Mouse (Mus musculus) c-Kit-positive CD71-negative TER-119-negative erythroid progenitor cells, embryonic 14.5 days (primary cell): ENCODE measurements around the gene Fubp3.
"Not testable (repeated sequence)": the region's sequence is repeated elsewhere in the genome, so short reads cannot be mapped to it uniquely, and the experiment has no call there.

Experiments used
- DNase-seq: peaks from one replicate; pipeline ENCODE4 v3.0.0-alpha.2; 2013; ENCODE audit warnings: low read depth

The Fubp3 gene

GRCm38 (mm10) chr2:31572051-31572914, at the start of gene Fubp3:
Gene Fubp3 (plus strand): TSS chr2:31572651.
- DNase-seq, result peak; percentile 73

- DNase-seq, result no peak
Measured at GRCm38 (mm10) chr2:31524641-31525040, 47.8 kb upstream of the Fubp3 start.

DNA sequence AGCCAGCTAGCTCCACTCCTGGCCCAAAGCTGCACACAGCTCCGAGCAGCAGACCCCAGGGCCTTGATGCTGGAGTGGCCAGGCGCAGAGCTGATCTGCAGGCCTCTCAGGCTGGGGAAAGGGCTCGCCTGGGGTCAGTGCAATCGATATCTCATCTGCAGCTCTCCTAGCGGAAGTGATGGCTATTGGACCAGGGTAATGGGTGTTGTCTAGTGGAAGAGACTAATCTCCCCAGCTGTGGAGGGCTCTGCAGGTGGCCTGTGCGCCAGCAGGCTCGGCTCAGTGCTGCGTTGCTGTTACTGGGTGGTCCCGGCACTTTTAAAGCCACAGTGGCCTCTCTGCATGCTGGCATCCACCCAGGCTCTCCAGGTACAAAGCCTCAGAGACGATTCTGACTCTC, 46.7 kb upstream of the Fubp3 start:
- DNase-seq, result no peak

DNA sequence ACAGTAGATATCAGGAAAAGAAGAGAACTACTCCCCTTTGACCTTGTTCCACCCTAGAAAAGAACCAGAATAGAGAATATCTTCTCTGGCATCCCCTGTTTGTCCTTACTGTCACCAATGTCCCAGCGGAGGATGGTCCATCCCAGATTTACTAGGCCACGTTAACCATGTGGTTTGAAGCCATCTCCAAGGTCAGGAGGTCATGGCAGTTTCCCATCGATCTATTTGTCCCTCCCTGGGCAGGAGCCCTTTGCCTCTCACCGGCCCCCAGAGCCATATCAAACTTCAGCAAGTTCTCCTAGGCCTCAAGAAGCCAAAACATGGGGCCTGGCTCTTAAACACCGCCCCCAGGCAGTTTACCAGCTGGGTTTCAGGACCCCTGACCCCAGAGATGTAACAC, 42.2 kb upstream of the Fubp3 start:
- no peak for DNase-seq

- no peak for DNase-seq
Measured at GRCm38 (mm10) chr2:31537054-31537453, 35.4 kb upstream of the Fubp3 start.

GRCm38 (mm10) chr2:31538745-31539144, 33.7 kb upstream of the Fubp3 start:
- DNase-seq, result no peak

- no peak for DNase-seq
Measured at GRCm38 (mm10) chr2:31541581-31541980, 30.9 kb upstream of the Fubp3 start.

DNA sequence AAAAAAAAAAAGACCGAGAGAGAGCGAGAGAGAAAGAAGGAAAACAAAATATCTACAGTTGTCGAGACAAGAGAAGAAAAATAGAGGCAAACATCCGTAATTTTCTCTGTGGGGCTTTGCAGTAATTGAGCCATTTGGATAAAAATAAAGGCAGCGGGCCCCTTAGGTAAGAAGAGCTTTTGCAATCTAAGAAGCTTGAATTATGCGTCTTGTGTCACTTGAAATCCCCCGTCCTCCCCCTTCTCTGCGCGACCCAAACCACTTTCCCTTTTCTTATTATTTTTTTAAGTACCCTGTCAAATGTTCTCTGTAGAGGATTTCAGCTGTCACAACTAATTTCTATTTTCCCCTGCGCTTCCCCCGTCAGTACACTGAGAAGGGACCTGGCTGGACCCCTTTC, 24.7 kb upstream of the Fubp3 start:
- DNase-seq, result no peak

GRCm38 (mm10) chr2:31550503-31550902, 21.9 kb upstream of the Fubp3 start:
- no peak for DNase-seq

DNA sequence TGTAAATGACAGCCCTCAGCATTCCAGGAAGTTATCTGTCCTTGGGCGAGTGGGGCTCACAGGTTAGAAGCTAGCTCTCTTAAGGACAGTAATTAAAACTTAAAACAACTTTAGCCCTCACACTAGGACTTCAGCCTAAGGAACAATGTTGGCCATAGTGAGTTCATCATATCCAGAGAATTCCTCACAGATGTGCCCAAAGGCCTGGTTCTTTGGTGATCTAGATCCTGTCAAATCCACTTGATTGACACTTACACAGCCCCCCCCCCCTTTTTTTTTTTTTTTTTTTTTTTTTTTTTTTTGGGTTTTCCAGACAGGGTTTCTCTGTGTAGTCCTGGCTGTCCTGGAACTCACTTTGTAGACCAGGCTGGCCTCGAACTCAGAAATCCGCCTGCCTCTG, 21.1 kb upstream of the Fubp3 start:
- DNase-seq, result not testable (repeated sequence)

DNA sequence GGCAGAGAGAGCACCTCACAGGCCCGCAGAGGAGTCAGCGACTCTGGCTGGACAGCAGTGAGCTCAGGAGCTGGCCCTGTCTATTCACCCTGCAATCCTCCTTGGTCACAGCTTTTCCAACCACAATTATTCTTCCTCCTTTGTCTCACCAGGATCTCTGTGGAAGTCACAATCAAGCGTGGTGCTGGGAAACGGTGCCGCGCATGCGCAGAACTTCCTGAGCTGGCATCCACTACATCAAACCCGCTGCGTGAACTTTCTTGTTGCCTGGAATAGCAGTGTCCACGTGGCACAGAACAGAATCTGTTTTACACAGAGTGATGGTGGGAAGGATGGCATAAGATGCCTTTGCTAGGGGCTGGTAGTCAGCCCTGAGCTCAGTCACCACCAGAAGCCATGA, 20.5 kb upstream of the Fubp3 start:
- no peak for DNase-seq

DNA sequence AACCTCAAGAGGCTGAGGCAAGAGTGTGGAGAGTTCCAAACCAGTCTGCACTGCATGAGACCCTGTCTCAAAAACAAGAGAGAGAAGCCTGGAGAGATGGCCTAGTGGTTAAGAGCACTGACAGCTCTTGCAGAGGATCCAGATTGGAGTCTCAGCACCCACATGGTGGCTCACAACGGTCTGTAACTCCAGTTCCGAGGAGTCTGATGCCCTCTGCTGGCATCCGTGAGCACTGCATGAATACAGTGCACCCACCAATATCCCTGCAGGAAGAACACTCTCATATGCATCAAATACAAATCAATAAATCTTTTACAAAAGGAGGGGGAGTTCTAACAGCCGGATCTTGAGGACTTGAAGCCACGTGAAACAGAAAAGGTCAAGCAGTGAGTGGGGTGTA, 17.8 kb upstream of the Fubp3 start:
- DNase-seq, result no peak

- DNase-seq, result no peak
Measured at GRCm38 (mm10) chr2:31572915-31573635, 624 bp downstream of the Fubp3 start.

- DNase-seq, result no peak
Measured at GRCm38 (mm10) chr2:31581617-31582016, 9.2 kb downstream of the Fubp3 start.

DNA sequence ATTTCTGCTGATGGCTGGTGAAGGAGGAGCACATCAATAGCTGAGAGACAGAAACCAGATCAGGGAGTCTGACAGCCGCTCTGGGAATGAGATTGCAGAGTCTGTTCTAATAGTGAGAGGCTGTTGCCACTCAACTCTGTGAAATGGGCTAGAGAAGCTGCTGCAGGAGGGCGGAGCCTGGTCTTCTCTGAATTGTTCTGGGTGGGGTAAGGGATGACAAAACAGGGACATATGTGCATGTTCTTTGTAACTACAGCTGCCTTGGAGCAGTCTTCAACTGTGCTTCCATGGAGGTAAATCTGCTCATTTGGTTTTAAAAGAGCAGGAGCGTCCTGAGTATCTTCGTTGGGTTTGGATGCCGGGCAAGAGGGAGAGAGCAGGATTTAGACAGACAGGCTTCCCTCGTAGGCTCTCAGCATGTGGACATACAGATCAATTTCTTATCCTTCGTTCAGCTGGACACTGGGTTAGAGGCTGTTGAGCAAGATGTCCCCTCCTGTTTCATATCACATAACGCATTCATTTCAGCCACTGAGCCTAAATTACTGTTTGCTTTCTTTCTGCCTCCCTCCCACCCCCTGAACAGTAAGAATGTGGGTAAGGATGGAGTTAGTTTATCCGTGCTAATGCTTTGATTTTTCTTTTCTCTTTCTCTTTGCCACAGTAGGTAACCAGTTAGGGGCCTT, 19.5 kb downstream of the Fubp3 start:
- DNase-seq, result no peak

DNA sequence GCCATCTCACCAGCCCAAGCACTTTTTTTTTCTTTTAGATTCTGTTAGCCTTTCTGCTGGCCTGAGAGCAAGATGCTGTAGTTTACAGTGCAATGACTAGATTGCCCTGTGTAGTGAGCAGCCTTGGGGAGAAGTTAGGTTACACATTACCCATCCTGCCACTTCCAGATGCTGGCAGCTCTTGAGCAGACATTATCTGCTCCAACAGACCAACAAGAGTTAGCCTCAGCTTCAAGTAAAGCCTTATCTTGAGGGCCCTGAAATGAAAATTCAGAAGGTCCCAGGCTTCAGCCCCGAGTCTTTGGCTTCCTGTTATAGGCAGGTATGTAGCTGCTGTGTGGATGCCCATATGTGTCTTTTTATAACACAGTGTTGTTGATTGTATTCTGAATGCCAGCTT, 35.1 kb downstream of the Fubp3 start:
- no peak for DNase-seq

GRCm38 (mm10) chr2:31609859-31610261, 37.4 kb downstream of the Fubp3 start:
- DNase-seq, result no peak

DNA sequence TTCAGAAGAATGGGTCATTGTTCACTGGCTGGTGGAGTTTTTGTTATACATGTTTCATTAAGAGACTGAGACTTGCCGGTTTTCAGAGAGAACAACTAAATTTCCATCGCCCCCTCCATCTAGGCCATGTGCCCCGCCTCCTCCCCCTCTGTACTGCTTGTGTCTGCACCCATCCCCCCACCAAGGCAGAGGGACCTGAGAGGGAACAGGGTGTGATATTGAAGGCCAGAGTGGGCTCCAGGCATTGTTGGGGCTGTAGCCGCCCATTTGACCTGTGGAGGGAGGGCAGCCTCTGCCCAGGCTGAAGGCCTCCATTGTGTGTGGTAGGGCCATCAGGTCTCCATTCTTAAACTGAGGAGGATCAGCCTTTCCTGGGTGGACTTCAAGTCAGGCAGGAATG, 38.5 kb downstream of the Fubp3 start:
- no peak for DNase-seq

- no peak for DNase-seq
Measured at GRCm38 (mm10) chr2:31611400-31611799, 38.9 kb downstream of the Fubp3 start.

DNA sequence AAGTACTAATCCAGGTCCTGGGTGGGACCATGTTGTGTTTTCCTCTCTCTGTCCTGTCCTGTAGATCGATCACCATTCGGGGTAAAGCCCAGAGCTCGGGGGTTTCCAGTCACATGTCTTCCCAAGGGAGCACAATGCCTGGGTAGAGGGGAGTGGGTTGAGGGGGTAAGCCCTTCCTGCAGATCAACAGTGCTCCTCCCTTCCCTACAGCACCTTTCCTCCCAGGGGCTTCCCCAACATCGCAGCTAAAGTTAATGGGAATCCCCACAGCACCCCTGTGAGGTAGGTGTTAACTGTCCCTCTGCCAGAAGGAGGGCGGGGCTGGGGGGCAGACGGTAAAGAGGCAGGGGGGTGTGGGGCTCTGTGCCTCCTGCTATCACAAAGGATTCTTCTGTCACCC, 40.2 kb downstream of the Fubp3 start:
- no peak for DNase-seq

DNA sequence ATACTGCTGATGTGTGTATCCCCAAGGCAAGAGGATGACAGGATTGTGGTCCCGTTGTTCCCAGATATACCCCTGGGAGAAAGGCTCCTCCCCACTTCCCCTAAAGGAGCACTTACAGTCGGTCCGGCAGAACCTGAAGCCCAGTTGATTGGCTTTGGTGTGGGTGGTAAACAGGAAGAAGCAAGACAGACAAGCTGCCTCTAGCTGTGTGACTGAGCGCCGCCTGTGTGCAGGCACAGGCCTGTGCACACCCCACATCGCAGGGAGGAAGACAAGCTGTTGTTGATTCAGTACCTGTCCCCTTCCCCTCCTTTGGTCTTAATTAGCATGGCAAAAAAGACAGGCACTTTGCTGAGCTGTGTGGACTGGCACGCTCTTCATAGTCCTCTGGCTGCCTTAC, 41.3 kb downstream of the Fubp3 start:
- DNase-seq, result no peak

DNA sequence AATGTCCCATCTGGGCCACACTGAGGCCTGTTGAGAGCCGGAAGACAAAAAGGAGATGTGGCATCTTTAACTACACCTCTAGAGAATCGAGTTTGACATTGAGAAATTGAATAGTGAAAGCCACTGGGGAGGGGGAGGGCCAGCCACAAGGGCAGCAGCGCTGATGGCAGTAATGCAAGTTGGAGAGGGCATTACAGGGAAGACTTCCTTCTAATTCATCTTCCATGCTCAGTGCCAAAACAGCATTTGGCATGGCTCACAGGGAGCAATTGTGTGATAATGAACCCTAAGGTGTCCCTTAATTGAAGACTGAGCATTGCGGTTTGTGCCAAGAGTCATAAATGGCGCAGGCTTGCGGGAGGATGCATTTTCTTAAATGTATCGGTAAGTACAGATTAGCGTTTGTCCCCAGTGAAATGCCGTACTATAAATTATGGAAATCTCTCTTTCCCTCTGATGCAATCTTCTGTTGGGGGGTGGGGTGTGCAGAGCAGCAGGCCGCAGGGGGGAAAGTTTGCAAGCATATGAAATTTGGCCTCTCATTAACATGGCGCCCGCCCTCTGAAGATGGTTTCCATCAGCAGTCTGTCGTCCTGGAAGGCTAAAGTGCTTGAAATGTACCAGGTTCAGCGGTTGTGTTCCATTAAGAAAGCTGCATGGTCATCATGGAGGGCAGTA, 46.2 kb downstream of the Fubp3 start:
- DNase-seq, result no peak
